Mouse (Mus musculus): ENCODE data around the gene Egln3. TPM values are rescaled to one million over a fixed set of nuclear protein-coding genes. Genes with fewer than 3 reads are reported as not detected.

The Egln3 gene
- polyA plus RNA-seq (2012; rRNA removed): 21.1 and 24.7 TPM in 2 replicates

GRCm38 (mm10) chr12:54203656-54204045, at the start of gene Egln3:
Egln3 (minus strand) TSS chr12:54203860.

Data from colon, adult 2 months (tissue).